Comparison of ENCODE assay signal across 8 mouse cellular contexts in genomic region chr10:39733101-39733399, GRCm38 (mm10). TPM values are rescaled to one million over a fixed set of nuclear protein-coding genes. Genes with fewer than 3 reads are reported as not detected.
DNase-seq lines count a peak whose midpoint lies in the region; ATAC-seq lines count a peak whose summit lies in the region.

No protein-coding gene starts in this region.

- intact Hi-C loops in heart, postnatal 14 days (cut with DNase I) = loop anchor here (5.0 kb wide), 3 partner anchors 121 to 561 kb away; partner anchors contain the start of gene Traf3ip2

- no peak for ATAC-seq in heart, embryonic 14.5 days (ENCODE audit: insufficient number of reproducible peaks, insufficient read depth, low FRiP score, low read depth)
- ATAC-seq in embryonic facial prominence, embryonic 11.5 days (replicated peaks; ENCODE audit: insufficient number of reproducible peaks, low FRiP score, low TSS enrichment, low read depth) = no peak
- ATAC-seq in intestine, embryonic 15.5 days = no peak
- no peak for ATAC-seq in midbrain, embryonic 12.5 days (ENCODE audit: low FRiP score, low read depth)

- H3K4me2 ChIP-seq in heart, embryonic 14.5 days (ENCODE audit: low read length) = peak overlapping the region; percentile 78
- H3K4me2 ChIP-seq in embryonic facial prominence, embryonic 11.5 days (ENCODE audit: low read depth, low read length) = peak overlapping the region; percentile 58
- peak overlapping the region; percentile 66 for H3K4me2 ChIP-seq in intestine, embryonic 15.5 days (replicated peaks)
- H3K4me2 ChIP-seq in midbrain, embryonic 12.5 days (replicated peaks) = peak overlapping the region; percentile 63

- H3K4me1 ChIP-seq in heart, embryonic 14.5 days (ENCODE audit: control insufficient read depth in 2 of 2, insufficient read depth in 2 of 2, low read length in 2 of 2) = peaks cover 0 to 17% of the 10 kb centered on the region in 2 experiments; a peak in 2 of 4 replicates
- H3K4me1 ChIP-seq in embryonic facial prominence, embryonic 11.5 days (ENCODE audit: control insufficient read depth, insufficient read depth, low read length) = no peaks in the 10 kb centered on the region
- H3K4me1 ChIP-seq in intestine, embryonic 15.5 days (replicated peaks) = no peaks in the 10 kb centered on the region
- H3K4me1 ChIP-seq in midbrain, embryonic 12.5 days = peaks cover 20% of the 10 kb centered on the region

- WGBS in heart, embryonic 14.5 days = under 1% methylated on average over 9 of the region's 9 CpGs
- WGBS in embryonic facial prominence, embryonic 11.5 days = 1% methylated on average over 9 of the region's 9 CpGs
- WGBS in intestine, embryonic 15.5 days = under 1% methylated on average over 9 of the region's 9 CpGs
- under 1% methylated on average over 9 of the region's 9 CpGs for WGBS in midbrain, embryonic 12.5 days

- no peaks in the 10 kb centered on the region for H3K27me3 ChIP-seq in heart, embryonic 14.5 days (ENCODE audit: control insufficient read depth, insufficient read depth, low read length)
- H3K27me3 ChIP-seq in embryonic facial prominence, embryonic 11.5 days (ENCODE audit: control insufficient read depth, insufficient read depth, low read length) = no peaks in the 10 kb centered on the region
- H3K27me3 ChIP-seq in intestine, embryonic 15.5 days (replicated peaks) = no peaks in the 10 kb centered on the region
- no peaks in the 10 kb centered on the region for H3K27me3 ChIP-seq in midbrain, embryonic 12.5 days

- H3K27ac ChIP-seq in heart, embryonic 14.5 days (replicated peaks in 1 of 2; ENCODE audit: control insufficient read depth in 1 of 2, insufficient read depth in 1 of 2, low read depth in 2 of 2, low read length in 2 of 2) = peak overlapping the region; percentile 98
- peak overlapping the region; percentile 98 for H3K27ac ChIP-seq in embryonic facial prominence, embryonic 11.5 days (replicated peaks; ENCODE audit: low read depth, low read length)
- peak overlapping the region; percentile 99 for H3K27ac ChIP-seq in intestine, embryonic 15.5 days
- peak overlapping the region; percentile 100 for H3K27ac ChIP-seq in midbrain, embryonic 12.5 days (replicated peaks)

- DNase-seq in heart, postnatal 14 days = no peak
- peak; percentile 77 for DNase-seq in ES-CJ7 (ENCODE audit: low read depth, low spot score)
- DNase-seq in embryonic facial prominence, embryonic 11.5 days (ENCODE audit: low spot score) = peak; percentile 74
- DNase-seq in ovary, postnatal 10 days (ENCODE audit: low spot score) = no peak
- no peak for DNase-seq in frontal cortex, postnatal 10 days (ENCODE audit: low spot score in 2 of 2)

- peak overlapping the region; percentile 64 to 95 for H3K4me3 ChIP-seq in heart, embryonic 14.5 days (ENCODE audit: control insufficient read depth in 1 of 2, insufficient read depth in 1 of 2, low read depth in 1 of 2, low read length in 2 of 2)
- peak overlapping the region; percentile 91 for H3K4me3 ChIP-seq in embryonic facial prominence, embryonic 11.5 days (ENCODE audit: low read depth, low read length)
- peak overlapping the region; percentile 94 for H3K4me3 ChIP-seq in intestine, embryonic 15.5 days (replicated peaks)
- H3K4me3 ChIP-seq in midbrain, embryonic 12.5 days = peak overlapping the region; percentile 70

- H3K9ac ChIP-seq in heart, embryonic 14.5 days (ENCODE audit: low read length) = peak overlapping the region; percentile 93
- peak overlapping the region; percentile 92 for H3K9ac ChIP-seq in embryonic facial prominence, embryonic 11.5 days (replicated peaks; ENCODE audit: low read length)
- peak overlapping the region; percentile 91 for H3K9ac ChIP-seq in intestine, embryonic 15.5 days
- H3K9ac ChIP-seq in midbrain, embryonic 12.5 days (replicated peaks) = peak overlapping the region; percentile 93

- no peaks in the 10 kb centered on the region for H3K36me3 ChIP-seq in heart, embryonic 14.5 days (ENCODE audit: control insufficient read depth, insufficient read depth, low read length)
- H3K36me3 ChIP-seq in embryonic facial prominence, embryonic 11.5 days (replicated peaks; ENCODE audit: control insufficient read depth, insufficient read depth, low read depth, low read length) = no peaks in the 10 kb centered on the region
- no peaks in the 10 kb centered on the region for H3K36me3 ChIP-seq in intestine, embryonic 15.5 days
- no peaks in the 10 kb centered on the region for H3K36me3 ChIP-seq in midbrain, embryonic 12.5 days

- H3K9me3 ChIP-seq in heart, embryonic 14.5 days (ENCODE audit: control insufficient read depth, low read length) = no peaks in the 10 kb centered on the region
- no peaks in the 10 kb centered on the region for H3K9me3 ChIP-seq in embryonic facial prominence, embryonic 11.5 days (replicated peaks; ENCODE audit: control insufficient read depth, low read length)
- no peaks in the 10 kb centered on the region for H3K9me3 ChIP-seq in intestine, embryonic 15.5 days
- no peaks in the 10 kb centered on the region for H3K9me3 ChIP-seq in midbrain, embryonic 12.5 days

RNA-seq across cellular contexts. Expression of gene Rev3l, which starts 1.1 kb away (rescaled TPM):
- polyA plus RNA-seq in heart, embryonic 14.5 days (2014; fragmentation: Nextera tagmentation; extraction: Ambion mirVana) = 16.4 and 17.5 TPM in 2 replicates
- total RNA-seq in heart, postnatal 14 days (2021) = 10 to 100 TPM; 20.9 to 23.8 TPM
- polyA plus RNA-seq in embryonic facial prominence, embryonic 11.5 days (2014; fragmentation: Nextera tagmentation; extraction: Ambion mirVana) = 19.9 and 21.8 TPM in 2 replicates
- polyA plus RNA-seq in intestine, embryonic 15.5 days (2015; fragmentation: Nextera tagmentation; extraction: Ambion mirVana) = 13.5 and 13.7 TPM in 2 replicates
- 20.7 and 20.8 TPM in 2 replicates for polyA plus RNA-seq in midbrain, embryonic 12.5 days (2016; fragmentation: Nextera tagmentation; extraction: Ambion mirVana)

Comparison
In these comparisons a context has a peak if more than half of its experiments do, and no peak if none do; other contexts are left out.
1. DNase-seq: peak in ES-CJ7 (single experiment) and embryonic facial prominence, embryonic 11.5 days (single experiment); none in heart, postnatal 14 days (0 of 2), ovary, postnatal 10 days (single experiment) and frontal cortex, postnatal 10 days (0 of 2).
2. Peak in every context shown above with its lines, with median percentiles within 50 percentile points of each other: H3K27ac ChIP-seq, H3K4me2 ChIP-seq, H3K4me3 ChIP-seq and H3K9ac ChIP-seq.